ENCODE assay signal across 12 mouse cellular contexts in the genomic region with DNA sequence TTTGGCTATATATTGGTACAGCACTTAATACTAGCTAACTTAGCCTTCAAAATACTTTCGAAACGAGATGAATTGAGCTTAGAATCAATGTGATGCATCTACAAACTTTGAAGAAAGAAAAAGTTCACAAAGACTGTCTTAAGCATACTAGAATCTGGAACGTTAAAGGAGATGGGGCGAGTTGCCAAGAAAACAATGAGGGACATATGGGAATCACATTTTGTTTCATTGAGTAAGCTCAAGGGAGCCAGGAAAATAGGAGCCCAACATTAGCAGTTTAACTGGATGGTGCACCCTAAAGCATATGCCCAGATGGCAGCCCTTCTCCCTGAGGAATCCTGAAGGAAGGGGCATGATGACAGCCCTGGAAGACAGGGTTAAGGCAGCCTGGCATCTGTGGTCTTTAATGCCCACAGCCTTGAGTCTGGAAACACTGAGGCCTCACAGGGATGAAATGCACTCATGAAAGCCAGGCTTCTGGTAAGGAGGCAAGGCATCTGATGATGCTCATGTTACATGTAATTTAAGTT.
DNase-seq lines count a peak whose midpoint lies in the region; TF ChIP-seq lines count a peak whose summit lies in the region.
"Had no signal": no experiment of that assay in that cellular context is flagged by ENCODE, and none has a peak within 500 bp of the region (broad histone marks: within the 10 kb centered on the region; RNA-seq: fewer than 3 reads in every experiment).

No protein-coding gene starts in this region.

- no peak overlapping the region for H3K4me3 ChIP-seq in cerebellum, adult 2 months (replicated peaks; ENCODE audit: insufficient read depth, low read depth, low read length)

- intact Hi-C loops in left cerebral cortex, postnatal 14 days (cut with DNase I), result no loop called here

- H3K27me3 ChIP-seq in cerebellum, adult 2 months (ENCODE audit: control insufficient read depth, insufficient read depth, low read length), result no peaks in the 10 kb centered on the region

- no peak for TF ChIP-seq POLR2A in cerebellum, adult 2 months (IDR thresholded peaks at IDR 0.05; ENCODE audit: borderline replicate concordance, insufficient read depth, low read length)
- no peak for TF ChIP-seq POLR2A in brain, embryonic 14.5 days (IDR thresholded peaks at IDR 0.05; ENCODE audit: borderline replicate concordance, extremely low read depth, insufficient read depth, insufficient read length, poor library complexity, severe bottlenecking)

- no peaks in the 10 kb centered on the region for H3K4me1 ChIP-seq in cerebellum, adult 2 months (ENCODE audit: control insufficient read depth, insufficient read depth, low read length)

- DNase-seq in cerebellum, postnatal 10 days, result peak; percentile 22 to 31
- DNase-seq in cerebellum, adult 2 months, result no peak
- peak; percentile 5 to 15 for DNase-seq in left cerebral cortex, postnatal 14 days (ENCODE audit: low spot score in 2 of 2)
- no peak for DNase-seq in left cerebral cortex, adult 8-10 months (ENCODE audit: low spot score in 2 of 2)
- DNase-seq in brain, embryonic 14.5 days (ENCODE audit: low read depth), result peak; percentile 62
- DNase-seq in layer of hippocampus, adult 8-10 months (ENCODE audit: low spot score in 2 of 2), result peak; percentile 9 to 39
- no peak for DNase-seq in thymus, postnatal 4 days
- no peak for DNase-seq in ovary, postnatal 14 days (ENCODE audit: low spot score)
- DNase-seq: adrenal gland, postnatal 14 days; cerebellum, adult 18-20 months; kidney, postnatal 10 days; liver, postnatal 0 days had no signal

- H3K27ac ChIP-seq in cerebellum, adult 2 months (ENCODE audit: insufficient read depth, low read length), result no peak overlapping the region

- TF ChIP-seq CTCF in cerebellum, adult 2 months (IDR thresholded peaks at IDR 0.05; ENCODE audit: borderline replicate concordance, insufficient read depth, low read depth, low read length), result no peak
- TF ChIP-seq CTCF in brain, embryonic 14.5 days (IDR thresholded peaks at IDR 0.05; ENCODE audit: borderline replicate concordance, extremely low read depth, insufficient read depth, insufficient read length), result no peak

- WGBS in cerebellum, adult 2 months, result 47% methylated on average over 4 of the region's 4 CpGs

Comparison
In these comparisons a context has a peak if more than half of its experiments do, and no peak if none do; other contexts are left out.
1. DNase-seq: peak in cerebellum, postnatal 10 days (2 of 2), left cerebral cortex, postnatal 14 days (2 of 2), brain, embryonic 14.5 days (single experiment) and layer of hippocampus, adult 8-10 months (2 of 2); none in cerebellum, adult 2 months (0 of 2), left cerebral cortex, adult 8-10 months (0 of 2), thymus, postnatal 4 days (single experiment) and ovary, postnatal 14 days (single experiment).